Mouse (Mus musculus): ENCODE results near the gene Brinp1. TPM values are rescaled to one million over a fixed set of nuclear protein-coding genes. Genes with fewer than 3 reads are reported as not detected.
"Not testable (repeated sequence)": the region's sequence is repeated elsewhere in the genome, so short reads cannot be mapped to it uniquely, and the experiment has no call there.

Gene Brinp1
- total RNA-seq, 4 experiments from 2014 or later: 191 to 204 (median 202) TPM

DNA sequence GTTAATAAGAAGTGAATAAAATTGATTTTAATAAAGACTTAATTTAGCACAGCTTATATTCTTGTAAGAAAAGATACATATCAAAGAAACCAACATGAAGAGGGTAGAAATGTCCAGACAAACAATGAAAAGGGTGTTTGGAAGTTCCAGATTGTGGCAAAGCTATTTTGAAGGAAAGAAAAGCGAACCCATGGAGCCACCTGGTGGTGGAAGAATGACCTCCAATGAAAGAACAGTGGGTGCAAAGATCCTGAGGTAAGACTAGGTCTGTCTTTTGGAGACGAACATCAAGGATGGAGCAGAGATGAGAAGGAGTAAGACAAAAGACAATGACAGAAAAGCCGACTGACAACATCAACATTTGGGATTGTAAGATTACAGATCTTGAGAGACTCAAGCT, 108.2 kb downstream of the Brinp1 start:
- no peak for DNase-seq (ENCODE audit: low spot score in 2 of 2)

DNA sequence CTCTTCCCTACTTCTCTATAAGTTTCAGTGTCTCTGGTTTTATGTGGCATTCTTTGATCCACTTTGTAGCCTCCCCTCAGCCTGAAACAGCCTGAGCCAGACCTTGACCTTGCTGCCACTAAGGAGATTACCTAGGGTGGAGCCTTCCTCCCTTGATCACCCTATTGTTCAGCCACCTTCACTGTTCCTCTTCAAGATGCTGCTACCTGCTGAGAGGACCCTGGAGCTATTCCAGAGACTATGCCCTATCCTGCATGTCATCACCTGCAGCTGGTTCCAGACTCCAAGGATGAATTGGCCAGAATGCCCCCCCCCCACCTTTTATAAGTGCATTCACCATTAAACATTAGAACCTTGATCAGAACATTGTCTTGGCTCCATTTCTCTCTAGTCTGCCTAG, 140.2 kb downstream of the Brinp1 start:
- not testable (repeated sequence) for DNase-seq (ENCODE audit: low spot score in 2 of 2)

DNA sequence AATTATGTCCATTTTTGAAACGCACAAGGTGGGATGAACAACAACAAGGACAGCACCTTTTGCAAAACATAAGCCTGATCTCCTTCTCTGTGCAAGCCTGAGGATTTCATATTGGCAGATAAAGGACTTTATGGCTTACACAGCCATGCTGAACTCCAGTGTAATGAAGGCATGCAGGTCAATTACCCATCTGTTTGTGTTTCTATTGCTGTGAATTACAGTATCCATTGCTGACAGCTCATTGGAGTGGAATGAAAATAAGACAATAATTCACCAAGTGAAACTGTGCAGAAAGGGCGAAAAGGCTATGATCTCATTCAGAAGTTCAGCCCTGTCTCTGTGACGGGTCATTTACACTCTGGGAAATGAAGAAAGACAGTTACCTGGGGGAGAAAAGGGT, 147.7 kb downstream of the Brinp1 start:
- no peak for DNase-seq (ENCODE audit: low spot score in 2 of 2)

DNA sequence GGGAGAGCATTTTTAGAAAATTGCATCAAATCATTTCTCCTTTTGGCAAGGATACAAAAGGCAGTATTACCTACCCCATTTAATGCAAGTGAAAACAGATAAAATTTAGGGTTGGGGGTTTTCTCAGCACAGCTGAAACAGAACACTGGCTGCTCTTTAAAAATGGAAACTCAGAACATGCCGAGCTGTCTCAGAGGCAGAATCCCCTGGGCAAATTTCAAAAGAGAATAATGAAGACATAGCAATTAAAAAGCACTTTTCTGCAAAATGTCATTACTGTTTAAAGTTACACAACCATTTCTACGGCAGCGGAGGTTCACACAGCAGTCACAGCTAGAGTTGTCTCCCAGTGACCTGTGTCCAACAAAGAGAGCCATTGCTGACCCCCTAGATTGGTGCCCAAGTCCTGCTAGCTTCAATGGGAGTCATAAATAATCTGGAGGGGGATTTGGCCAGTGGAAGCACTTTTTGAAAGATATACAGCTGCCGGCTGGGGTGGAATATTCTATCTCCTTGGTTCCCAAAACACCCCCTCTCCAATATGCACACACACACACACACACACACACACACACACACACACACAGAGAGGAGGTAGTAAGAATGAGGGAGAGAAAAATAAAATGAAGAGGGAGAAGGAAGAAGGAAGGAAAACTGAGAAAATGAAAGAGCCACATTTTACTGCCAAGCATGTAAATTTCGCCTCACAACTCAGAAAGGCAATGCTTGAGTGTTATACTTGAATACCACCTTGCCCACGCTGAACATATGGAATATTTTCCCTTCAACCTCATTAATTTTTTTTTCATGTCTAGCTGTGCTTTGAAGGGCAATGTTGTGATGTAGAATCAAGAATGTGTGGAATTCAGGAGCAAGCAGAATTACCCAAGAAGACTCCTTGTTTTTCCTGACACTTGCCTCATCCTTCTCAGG, 152.0 kb downstream of the Brinp1 start:
- DNase-seq (ENCODE audit: low spot score in 2 of 2): no peak

DNA sequence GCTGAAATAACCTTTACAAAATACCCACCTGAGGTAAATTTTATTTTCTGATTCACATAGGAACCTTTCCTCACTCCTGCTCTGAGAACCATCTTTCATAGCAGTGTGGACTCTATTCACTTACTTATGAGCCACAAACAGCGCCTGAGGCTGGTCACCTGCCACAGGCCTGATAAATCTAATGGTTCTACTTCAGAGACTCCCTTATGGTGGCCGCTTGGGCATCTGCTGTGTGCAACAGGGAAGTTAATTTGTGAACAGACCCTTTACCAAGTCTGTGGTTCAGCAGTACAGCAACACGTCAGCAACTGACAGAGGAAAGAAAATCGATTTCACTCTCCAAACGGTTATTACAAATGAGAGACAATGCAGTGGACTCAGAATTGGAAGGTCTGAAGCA, 164.2 kb downstream of the Brinp1 start:
- DNase-seq (ENCODE audit: low spot score in 2 of 2): no peak

DNA sequence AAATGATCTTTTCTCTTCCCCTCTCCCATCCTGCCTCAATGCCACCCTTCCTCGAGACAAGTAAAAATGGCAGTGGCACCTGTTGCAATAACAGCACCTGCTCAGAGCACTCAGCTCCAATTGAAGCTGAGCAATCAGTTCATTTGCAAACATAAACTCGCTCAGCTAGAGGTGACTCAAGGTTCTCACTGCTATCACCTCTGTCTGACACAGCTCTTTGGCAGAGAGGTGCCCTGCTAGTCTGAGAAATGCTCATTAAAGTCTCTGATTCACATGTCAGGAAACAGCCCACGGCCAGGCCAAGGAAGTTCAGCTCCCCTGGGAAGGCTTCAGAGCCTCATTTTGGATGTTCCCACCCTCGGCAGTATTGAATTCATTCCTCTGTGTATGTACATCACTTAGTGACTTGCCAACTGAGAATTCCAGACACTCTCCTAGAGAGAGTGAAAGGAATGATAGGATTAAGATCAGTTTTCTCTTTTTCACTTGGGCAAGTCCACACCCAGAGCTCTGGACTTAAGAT, 165.7 kb downstream of the Brinp1 start:
- no peak for DNase-seq (ENCODE audit: low spot score in 2 of 2)

DNA sequence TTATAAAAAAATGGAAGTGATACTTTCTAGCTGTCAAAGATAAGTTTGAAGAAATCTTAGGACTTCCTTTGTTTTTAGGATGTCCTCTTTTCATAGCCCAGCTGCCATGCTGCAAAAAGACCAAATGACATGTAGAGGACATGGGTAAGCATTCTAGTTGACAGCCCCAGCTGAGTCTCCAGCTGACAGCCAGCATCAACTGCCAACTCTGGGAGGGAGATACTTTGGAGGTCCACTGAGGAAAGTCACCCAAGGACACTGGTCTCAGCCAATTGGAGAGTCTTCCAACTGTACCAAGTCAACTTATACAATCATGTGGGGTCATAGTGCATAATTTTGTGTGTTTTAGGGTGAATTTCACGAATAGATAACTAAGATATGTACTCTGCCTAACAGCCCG, 166.6 kb downstream of the Brinp1 start:
- no peak for DNase-seq (ENCODE audit: low spot score in 2 of 2)

DNA sequence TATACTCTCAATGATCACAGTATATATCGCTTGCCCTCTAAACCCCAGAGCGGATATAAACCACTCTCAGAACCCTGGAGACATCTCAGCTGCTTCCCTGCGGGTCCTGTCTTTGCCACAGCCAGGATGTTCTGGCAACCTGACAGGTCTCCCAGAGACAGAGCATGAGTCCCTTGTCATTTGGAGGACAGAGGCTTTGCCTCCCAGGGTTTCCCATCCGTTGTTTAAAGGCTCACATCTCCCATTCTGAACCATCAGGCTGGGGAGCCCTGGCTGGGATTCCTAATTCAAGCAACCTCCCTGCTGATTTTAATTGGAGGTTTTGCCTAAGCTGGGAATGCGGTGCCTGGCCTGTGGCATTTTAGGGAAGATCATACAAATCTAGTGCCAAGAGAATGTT, 185.9 kb downstream of the Brinp1 start:
- DNase-seq (ENCODE audit: low spot score in 2 of 2): no peak

DNA sequence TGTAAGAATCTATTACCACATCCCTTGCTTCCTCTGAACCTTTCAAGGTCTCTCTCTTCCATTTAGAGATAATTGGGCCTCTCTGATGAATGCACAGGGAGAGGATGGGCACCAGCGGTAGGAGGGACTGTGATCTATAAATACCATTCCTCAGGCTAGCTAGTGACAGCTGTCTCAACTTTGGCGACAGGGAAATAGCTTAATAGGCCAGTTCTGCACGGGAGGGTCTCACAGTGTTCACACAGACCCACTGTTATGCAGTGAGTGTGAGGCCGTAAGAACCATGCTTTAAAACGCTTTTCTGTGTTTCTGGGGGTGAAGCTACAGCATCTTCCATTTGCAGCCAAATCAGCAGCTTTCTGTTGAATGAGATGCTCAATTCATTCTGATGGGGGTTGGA, 186.8 kb downstream of the Brinp1 start:
- no peak for DNase-seq (ENCODE audit: low spot score in 2 of 2)

DNA sequence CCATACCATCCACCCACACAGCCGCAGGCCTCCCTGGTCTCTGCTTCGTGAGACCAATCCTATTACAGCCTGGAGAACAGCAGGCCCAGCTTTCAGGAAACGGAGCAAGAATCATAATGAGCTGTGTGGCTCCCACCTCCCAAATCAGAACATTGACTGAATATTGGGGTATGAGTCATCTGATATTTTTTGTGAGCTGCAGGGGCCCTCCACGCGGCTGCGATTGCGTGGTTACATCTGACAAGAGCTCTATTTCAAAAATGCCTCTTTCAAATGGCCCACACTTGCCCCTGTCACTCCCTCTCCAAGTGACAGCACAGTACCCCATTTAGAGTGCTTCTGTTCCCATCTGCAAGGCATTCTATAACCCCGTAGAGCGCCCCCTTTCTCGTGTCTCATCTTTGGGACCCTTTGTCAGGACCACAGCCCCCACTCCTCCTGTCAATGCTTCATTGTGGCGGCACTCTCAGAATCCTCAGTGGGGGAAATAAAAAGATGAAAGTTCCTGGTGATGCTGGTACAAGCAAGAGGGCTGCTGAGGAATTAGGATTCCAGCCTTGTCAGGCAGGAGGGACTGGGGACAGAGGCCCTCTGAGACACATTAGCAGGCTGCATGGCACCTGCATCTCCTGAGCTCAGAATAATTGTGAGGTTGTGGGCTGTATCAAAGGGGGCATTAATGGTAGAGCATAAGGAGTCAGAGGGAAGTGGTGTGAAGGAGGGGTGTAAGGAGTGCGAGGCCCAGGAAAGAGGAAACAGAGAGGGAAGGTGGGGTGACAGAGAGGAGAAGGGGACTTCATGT, 188.2 kb downstream of the Brinp1 start:
- peak; percentile 66 to 72 for DNase-seq (ENCODE audit: low spot score in 2 of 2)

DNA sequence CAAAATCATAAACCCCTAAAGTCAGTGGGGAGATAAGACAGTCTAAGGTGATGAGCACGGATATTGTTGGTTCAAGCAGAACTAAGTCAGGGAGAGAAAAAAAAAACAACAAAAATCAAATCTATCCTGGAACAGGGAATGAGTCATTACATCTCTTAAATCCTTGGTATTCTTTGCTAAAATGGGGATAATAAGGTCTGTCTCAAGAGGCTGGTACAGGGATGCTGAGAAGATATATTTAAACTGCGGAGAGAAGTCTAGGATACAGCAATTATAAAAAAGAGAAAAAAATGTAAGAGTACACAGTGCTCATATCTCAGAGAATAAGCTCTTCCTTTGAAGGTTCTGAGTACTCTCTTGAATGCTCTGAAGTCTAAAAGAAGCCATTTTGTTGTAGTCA, 189.3 kb downstream of the Brinp1 start:
- DNase-seq (ENCODE audit: low spot score in 2 of 2): no peak

DNA sequence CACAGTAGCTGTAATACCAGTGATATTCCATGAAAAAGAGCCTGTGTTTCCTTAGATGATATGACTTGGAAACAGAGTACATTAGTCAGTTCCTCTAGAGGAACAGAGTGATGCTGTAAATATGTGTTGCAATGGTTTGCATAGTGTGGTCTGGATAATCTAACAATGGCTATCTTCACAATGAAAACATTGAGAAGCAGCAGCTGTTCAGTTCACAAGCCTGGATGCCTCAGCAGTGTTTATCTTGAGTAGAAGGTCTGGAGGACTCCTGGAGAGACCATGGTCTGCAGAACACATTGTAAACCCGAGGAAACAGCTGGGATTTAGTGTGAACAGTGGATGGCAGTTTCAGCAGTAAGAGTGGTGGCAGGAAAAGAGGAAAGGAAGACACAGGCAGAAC, 233.2 kb downstream of the Brinp1 start:
- DNase-seq (ENCODE audit: low spot score in 2 of 2): no peak

Data from layer of hippocampus, adult 8-10 months (tissue).